ENCODE assay signal across 31 mouse cellular contexts in genomic region chr10:8584389-8584908, GRCm38 (mm10).
A peak's percentile ranks its signal among the peaks of the same experiment; 100 is the strongest.
DNase-seq lines count a peak whose midpoint lies in the region; ATAC-seq and TF ChIP-seq lines count a peak whose summit lies in the region.
"Had no signal": no experiment of that assay in that cellular context is flagged by ENCODE, and none has a peak within 500 bp of the region (broad histone marks: within the 10 kb centered on the region; RNA-seq: fewer than 3 reads in every experiment).

No protein-coding gene starts in this region.

- H3K36me3 ChIP-seq in hindbrain, embryonic 14.5 days (replicated peaks; ENCODE audit: control insufficient read depth, insufficient read depth) = no peaks in the 10 kb centered on the region
- H3K36me3 ChIP-seq in hindbrain, postnatal 0 days (ENCODE audit: insufficient read depth, low read length) = no peaks in the 10 kb centered on the region
- no peaks in the 10 kb centered on the region for H3K36me3 ChIP-seq in midbrain, embryonic 16.5 days (ENCODE audit: control insufficient read depth, insufficient read depth, low read length)
- H3K36me3 ChIP-seq in midbrain, embryonic 13.5 days = no peaks in the 10 kb centered on the region
- H3K36me3 ChIP-seq in neural tube, embryonic 14.5 days (ENCODE audit: control insufficient read depth, insufficient read depth, low read length) = no peaks in the 10 kb centered on the region
- H3K36me3 ChIP-seq: embryonic facial prominence, embryonic 10.5 days; embryonic facial prominence, embryonic 15.5 days; forebrain, embryonic 12.5 days; limb, embryonic 10.5 days; limb, embryonic 15.5 days; liver, embryonic 13.5 days had no signal

- H3K9ac ChIP-seq in hindbrain, embryonic 14.5 days = no peak overlapping the region
- H3K9ac ChIP-seq in hindbrain, postnatal 0 days (replicated peaks; ENCODE audit: low read length) = no peak overlapping the region
- no peak overlapping the region for H3K9ac ChIP-seq in midbrain, embryonic 16.5 days (ENCODE audit: low read depth, low read length)
- H3K9ac ChIP-seq in midbrain, embryonic 13.5 days (replicated peaks) = no peak overlapping the region
- H3K9ac ChIP-seq in neural tube, embryonic 14.5 days (replicated peaks; ENCODE audit: low read depth, low read length) = no peak overlapping the region
- H3K9ac ChIP-seq: embryonic facial prominence, embryonic 15.5 days; forebrain, embryonic 12.5 days; limb, embryonic 15.5 days; liver, embryonic 13.5 days had no signal

- no peak for TF ChIP-seq CTCF in hindbrain, postnatal 0 days (IDR thresholded peaks at IDR 0.05; ENCODE audit: low read depth)

- H3K4me2 ChIP-seq in hindbrain, embryonic 14.5 days (replicated peaks) = no peak overlapping the region
- no peak overlapping the region for H3K4me2 ChIP-seq in hindbrain, postnatal 0 days (ENCODE audit: low read depth, low read length)
- no peak overlapping the region for H3K4me2 ChIP-seq in midbrain, embryonic 16.5 days (ENCODE audit: low read length)
- no peak overlapping the region for H3K4me2 ChIP-seq in midbrain, embryonic 13.5 days (replicated peaks)
- H3K4me2 ChIP-seq in neural tube, embryonic 14.5 days (ENCODE audit: low read depth, low read length) = no peak overlapping the region; the same call in 1 of the 2 replicates
- H3K4me2 ChIP-seq: embryonic facial prominence, embryonic 15.5 days; forebrain, embryonic 12.5 days; heart, embryonic 11.5 days; limb, embryonic 15.5 days; liver, embryonic 13.5 days had no signal

- no peak overlapping the region for H3K27ac ChIP-seq in hindbrain, embryonic 14.5 days
- no peak overlapping the region for H3K27ac ChIP-seq in hindbrain, postnatal 0 days
- H3K27ac ChIP-seq in midbrain, embryonic 16.5 days (ENCODE audit: low read length) = 0 out of 2 replicates have a peak overlapping the region, but pooled peaks have one; percentile 42
- H3K27ac ChIP-seq in midbrain, embryonic 13.5 days = no peak overlapping the region
- no peak overlapping the region for H3K27ac ChIP-seq in neural tube, embryonic 14.5 days (ENCODE audit: low read depth, low read length)
- H3K27ac ChIP-seq: embryonic facial prominence, embryonic 10.5 days; embryonic facial prominence, embryonic 15.5 days; forebrain, embryonic 12.5 days; limb, embryonic 10.5 days; limb, embryonic 15.5 days; liver, embryonic 13.5 days; stomach, postnatal 0 days had no signal

- peak; percentile 12; the same call in 1 of the 2 replicates for ATAC-seq in hindbrain, embryonic 14.5 days (ENCODE audit: low FRiP score)
- no peak for ATAC-seq in hindbrain, postnatal 0 days
- ATAC-seq in midbrain, embryonic 16.5 days = no peak; the same call in 1 of the 2 replicates
- no peak for ATAC-seq in midbrain, embryonic 13.5 days
- peak; percentile 35; the same call in 1 of the 2 replicates for ATAC-seq in neural tube, embryonic 14.5 days (ENCODE audit: low read depth)
- ATAC-seq: lung, postnatal 0 days had no signal

- no peak for DNase-seq in hindbrain, embryonic 14.5 days (ENCODE audit: low spot score)
- no peak for DNase-seq in hindbrain, postnatal 0 days (ENCODE audit: low spot score)
- DNase-seq in ZHBTc4 (ENCODE audit: low read depth, low spot score) = peak; percentile 60
- no peak for DNase-seq in gastrocnemius, postnatal 25 days
- DNase-seq: adrenal gland, postnatal 10 days; cerebellum, adult 11-12 months; cerebellum, postnatal 10 days; gastrocnemius, postnatal 36 days; heart, adult 18-20 months; heart, postnatal 4 days; kidney, adult 18-20 months; kidney, postnatal 4 days; layer of hippocampus, adult 9-11 months; liver, embryonic 13.5 days; lung, adult 18-20 months; lung, postnatal 4 days; right cerebral cortex, postnatal 4 days; thymus, adult 18-20 months; thymus, postnatal 25 days had no signal

- H3K4me1 ChIP-seq in hindbrain, embryonic 14.5 days (replicated peaks; ENCODE audit: control insufficient read depth, insufficient read depth, low read length) = no peaks in the 10 kb centered on the region; the same call in 1 of the 2 replicates
- no peaks in the 10 kb centered on the region for H3K4me1 ChIP-seq in hindbrain, postnatal 0 days (ENCODE audit: insufficient read depth, low read length)
- no peaks in the 10 kb centered on the region for H3K4me1 ChIP-seq in midbrain, embryonic 16.5 days (ENCODE audit: control insufficient read depth, insufficient read depth, low read length)
- 0 out of 2 replicates have a peak, but pooled peaks cover 3% of the 10 kb centered on the region for H3K4me1 ChIP-seq in midbrain, embryonic 13.5 days (replicated peaks)
- no peaks in the 10 kb centered on the region; the same call in 1 of the 2 replicates for H3K4me1 ChIP-seq in neural tube, embryonic 14.5 days (ENCODE audit: control insufficient read depth, insufficient read depth, low read length)
- H3K4me1 ChIP-seq: embryonic facial prominence, embryonic 15.5 days; forebrain, embryonic 12.5 days; limb, embryonic 10.5 days; limb, embryonic 15.5 days; liver, embryonic 13.5 days; megakaryocyte, embryonic 14.5 days had no signal

- no peaks in the 10 kb centered on the region for H3K9me3 ChIP-seq in hindbrain, embryonic 14.5 days (ENCODE audit: control insufficient read depth, low read length)
- H3K9me3 ChIP-seq in hindbrain, postnatal 0 days (ENCODE audit: low read length) = no peaks in the 10 kb centered on the region
- H3K9me3 ChIP-seq in midbrain, embryonic 16.5 days (replicated peaks; ENCODE audit: control insufficient read depth, low read length, poor library complexity, severe bottlenecking) = no peaks in the 10 kb centered on the region
- H3K9me3 ChIP-seq in midbrain, embryonic 13.5 days = no peaks in the 10 kb centered on the region
- no peaks in the 10 kb centered on the region for H3K9me3 ChIP-seq in neural tube, embryonic 14.5 days (ENCODE audit: control insufficient read depth, low read length)
- H3K9me3 ChIP-seq: embryonic facial prominence, embryonic 10.5 days; embryonic facial prominence, embryonic 15.5 days; forebrain, embryonic 12.5 days; limb, embryonic 10.5 days; limb, embryonic 15.5 days; liver, embryonic 13.5 days had no signal

- H3K27me3 ChIP-seq in hindbrain, embryonic 14.5 days (ENCODE audit: control insufficient read depth, insufficient read depth, low read length) = no peaks in the 10 kb centered on the region
- H3K27me3 ChIP-seq in hindbrain, postnatal 0 days (ENCODE audit: insufficient read depth, low read length) = no peaks in the 10 kb centered on the region
- no peaks in the 10 kb centered on the region for H3K27me3 ChIP-seq in midbrain, embryonic 16.5 days (ENCODE audit: control insufficient read depth, insufficient read depth, low read depth, low read length)
- no peaks in the 10 kb centered on the region for H3K27me3 ChIP-seq in midbrain, embryonic 13.5 days
- no peaks in the 10 kb centered on the region for H3K27me3 ChIP-seq in neural tube, embryonic 14.5 days (ENCODE audit: control insufficient read depth, insufficient read depth, low read length)
- H3K27me3 ChIP-seq: embryonic facial prominence, embryonic 15.5 days; forebrain, embryonic 12.5 days; limb, embryonic 15.5 days; liver, embryonic 13.5 days; megakaryocyte, embryonic 14.5 days had no signal

- H3K4me3 ChIP-seq in hindbrain, embryonic 14.5 days (replicated peaks; ENCODE audit: low read length) = no peak overlapping the region
- H3K4me3 ChIP-seq in hindbrain, postnatal 0 days (ENCODE audit: low read length) = no peak overlapping the region
- H3K4me3 ChIP-seq in midbrain, embryonic 16.5 days (ENCODE audit: low read depth, low read length) = no peak overlapping the region
- no peak overlapping the region for H3K4me3 ChIP-seq in midbrain, embryonic 13.5 days (replicated peaks)
- no peak overlapping the region for H3K4me3 ChIP-seq in neural tube, embryonic 14.5 days (ENCODE audit: low read depth, low read length)
- H3K4me3 ChIP-seq: embryonic facial prominence, embryonic 10.5 days; embryonic facial prominence, embryonic 15.5 days; forebrain, embryonic 12.5 days; limb, embryonic 10.5 days; limb, embryonic 15.5 days; liver, embryonic 13.5 days; megakaryocyte, embryonic 14.5 days had no signal

- WGBS in hindbrain, embryonic 14.5 days = 51% methylated on average over 3 of the region's 3 CpGs
- WGBS in hindbrain, postnatal 0 days = 53% methylated on average over 3 of the region's 3 CpGs
- WGBS in midbrain, embryonic 16.5 days = 46% methylated on average over 3 of the region's 3 CpGs
- WGBS in midbrain, embryonic 13.5 days = 63% methylated on average over 3 of the region's 3 CpGs
- WGBS in neural tube, embryonic 14.5 days = 24% methylated on average over 3 of the region's 3 CpGs

Comparison
In these comparisons a context has a peak if more than half of its experiments do, and no peak if none do; other contexts are left out.
1. ATAC-seq: peak in hindbrain, embryonic 14.5 days (single experiment) and neural tube, embryonic 14.5 days (single experiment); none in hindbrain, postnatal 0 days (single experiment), midbrain, embryonic 16.5 days (single experiment) and midbrain, embryonic 13.5 days (single experiment).